In genomic region chr5:111247571-111248265, GRCm38 (mm10) we compare ENCODE assay signal across 11 mouse cellular contexts.
DNase-seq lines count a peak whose midpoint lies in the region; ATAC-seq lines count a peak whose summit lies in the region.
"Had no signal": no experiment of that assay in that cellular context is flagged by ENCODE, and none has a peak within 500 bp of the region (broad histone marks: within the 10 kb centered on the region; RNA-seq: fewer than 3 reads in every experiment).

No protein-coding gene starts in this region.

- H3K27ac ChIP-seq in embryonic facial prominence, embryonic 15.5 days (replicated peaks), result peak overlapping the region; percentile 71
- H3K27ac ChIP-seq: liver, embryonic 14.5 days; neural tube, embryonic 12.5 days had no signal

- 47% methylated on average over 10 of the region's 10 CpGs for WGBS in embryonic facial prominence, embryonic 15.5 days

- H3K27me3 ChIP-seq in embryonic facial prominence, embryonic 15.5 days, result no peaks in the 10 kb centered on the region
- H3K27me3 ChIP-seq: neural tube, embryonic 12.5 days had no signal

- H3K4me1 ChIP-seq in embryonic facial prominence, embryonic 15.5 days, result peaks cover 27% of the 10 kb centered on the region

- H3K4me2 ChIP-seq in embryonic facial prominence, embryonic 15.5 days (replicated peaks), result no peak overlapping the region
- H3K4me2 ChIP-seq: neural tube, embryonic 12.5 days had no signal

- H3K9ac ChIP-seq in embryonic facial prominence, embryonic 15.5 days, result no peak overlapping the region
- H3K9ac ChIP-seq: liver, embryonic 14.5 days; neural tube, embryonic 12.5 days had no signal

- H3K4me3 ChIP-seq in embryonic facial prominence, embryonic 15.5 days (replicated peaks), result no peak overlapping the region
- H3K4me3 ChIP-seq: neural tube, embryonic 12.5 days had no signal

- ATAC-seq in embryonic facial prominence, embryonic 15.5 days (ENCODE audit: insufficient number of reproducible peaks, low FRiP score, low TSS enrichment, low read depth), result no peak

- peak; percentile 68 to 79 for DNase-seq in adrenal gland, adult (ENCODE audit: inconsistent age in 2 of 2, low spot score in 1 of 2)
- no peak for DNase-seq in adrenal gland, adult 18-20 months (ENCODE audit: low spot score in 2 of 2)
- DNase-seq in kidney, postnatal 14 days, result peak; percentile 40
- no peak for DNase-seq in kidney, adult 8-10 months
- peak; percentile 50 for DNase-seq in heart, postnatal 4 days
- no peak for DNase-seq in B cell, adult 2 months
- DNase-seq in frontal cortex, postnatal 25 days (ENCODE audit: low spot score in 2 of 2), result no peak
- DNase-seq: cerebellum, adult 9-11 months had no signal

- no peaks in the 10 kb centered on the region for H3K9me3 ChIP-seq in embryonic facial prominence, embryonic 15.5 days (replicated peaks)
- H3K9me3 ChIP-seq: neural tube, embryonic 12.5 days had no signal

- no peaks in the 10 kb centered on the region for H3K36me3 ChIP-seq in embryonic facial prominence, embryonic 15.5 days

Comparison
In these comparisons a context has a peak if more than half of its experiments do, and no peak if none do; other contexts are left out.
1. DNase-seq: peak in adrenal gland, adult (2 of 2), kidney, postnatal 14 days (single experiment) and heart, postnatal 4 days (single experiment); none in adrenal gland, adult 18-20 months (0 of 2), kidney, adult 8-10 months (0 of 2), B cell, adult 2 months (0 of 2) and frontal cortex, postnatal 25 days (0 of 2).